Mouse (Mus musculus): ENCODE data around the gene Klhl21.

DNA sequence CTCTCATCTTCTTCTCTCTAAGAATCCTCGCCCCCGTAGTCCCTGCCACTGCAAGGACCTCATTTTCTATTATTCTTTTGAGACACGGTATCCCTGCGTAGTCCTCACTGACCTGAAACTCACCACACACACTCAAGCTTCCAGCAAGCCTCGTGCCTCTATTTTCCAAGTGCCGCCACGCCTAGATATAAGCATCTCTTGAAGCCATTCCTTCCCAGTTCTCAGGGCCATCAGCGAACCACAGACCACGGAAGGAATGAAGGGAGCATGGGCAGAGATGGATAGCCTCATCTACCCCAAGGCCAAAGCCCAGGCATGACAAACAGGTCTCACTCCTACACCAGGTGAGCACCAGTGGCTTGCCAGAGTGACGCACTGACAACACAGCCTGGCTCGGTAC, 15.9 kb downstream of the Klhl21 start:
- TF ChIP-seq CTCF (IDR thresholded peaks at IDR 0.05; ENCODE audit: extremely low read depth, insufficient read depth, insufficient read length, insufficient replicate concordance) (no peak), POLR2A (IDR thresholded peaks at IDR 0.05; ENCODE audit: low read depth, low read length) (no peak)
